Mouse (Mus musculus) midbrain, embryonic 16.5 days (tissue): ENCODE data around the gene Cep162. TPM values are rescaled to one million over a fixed set of nuclear protein-coding genes. Genes with fewer than 3 reads are reported as not detected.

Source experiments
- ATAC-seq: fragments of 200-750 bp; cut with Nextera tagmentation; 2 replicates; pipeline ENCODE4 v1.8.0; 2017; ENCODE audit warnings: moderate TSS enrichment
- H3K27ac ChIP-seq: fragments of 300-500 bp; sonication (generic); 2 replicates; pipeline ENCODE4 v1.5.1; 2014; ENCODE audit warnings: mild to moderate bottlenecking, low read length, mixed read lengths
- H3K27me3 ChIP-seq: fragments of 300-500 bp; sonication (generic); 2 replicates; pipeline ENCODE4 v1.6.1; 2014; ENCODE audit warnings: low read depth, low read length, mixed read lengths; ENCODE audit not compliant: control insufficient read depth, insufficient read depth
- H3K36me3 ChIP-seq: fragments of 300-500 bp; sonication (generic); 2 replicates; pipeline ENCODE4 v1.6.1; 2014; ENCODE audit warnings: mild to moderate bottlenecking, low read length, moderate library complexity, mixed read lengths; ENCODE audit not compliant: control insufficient read depth, insufficient read depth
- H3K4me1 ChIP-seq: fragments of 300-500 bp; sonication (generic); 2 replicates; pipeline ENCODE4 v1.6.1; 2014; ENCODE audit warnings: mild to moderate bottlenecking, low read length, mixed read lengths; ENCODE audit not compliant: control insufficient read depth, insufficient read depth
- H3K4me2 ChIP-seq: fragments of 300-500 bp; sonication (generic); 2 replicates; pipeline ENCODE4 v1.6.1; 2014; ENCODE audit warnings: mild to moderate bottlenecking, low read length, mixed read lengths
- H3K4me3 ChIP-seq: fragments of 300-500 bp; sonication (generic); 2 replicates; pipeline ENCODE4 v1.5.1; 2014; ENCODE audit warnings: low read depth, mild to moderate bottlenecking, low read length, moderate library complexity, mixed read lengths
- H3K9ac ChIP-seq: fragments of 300-500 bp; sonication (generic); 2 replicates; pipeline ENCODE4 v1.6.1; 2014; ENCODE audit warnings: low read depth, low read length, mixed read lengths
- H3K9me3 ChIP-seq: fragments of 300-500 bp; sonication (generic); replicated peaks from 2 replicates; pipeline ENCODE4 v1.6.1; 2014; ENCODE audit warnings: mild to moderate bottlenecking, low read length, mixed read lengths; ENCODE audit not compliant: control insufficient read depth, poor library complexity, severe bottlenecking
- WGBS: fragments of 180-500 bp; shearing (Covaris S2); extraction: QIAGEN DNeasy Blood & Tissue Kit; methylation state at CpG from one replicate; pipeline ENCODE4 v1.1.7; 2014; 5-methylcytosine and 5-hydroxymethylcytosine counted together
- polyA plus RNA-seq: library from polyadenylated mRNA; unstranded; fragments of >200 nt; fragmentation: Nextera tagmentation; extraction: Ambion mirVana; gene quantifications from 2 replicates; pipeline ENCODE4 v1.2.1, GENCODE M21; 2015

Gene Cep162
- polyA plus RNA-seq, result 6.4 and 7.4 TPM in 2 replicates

DNA sequence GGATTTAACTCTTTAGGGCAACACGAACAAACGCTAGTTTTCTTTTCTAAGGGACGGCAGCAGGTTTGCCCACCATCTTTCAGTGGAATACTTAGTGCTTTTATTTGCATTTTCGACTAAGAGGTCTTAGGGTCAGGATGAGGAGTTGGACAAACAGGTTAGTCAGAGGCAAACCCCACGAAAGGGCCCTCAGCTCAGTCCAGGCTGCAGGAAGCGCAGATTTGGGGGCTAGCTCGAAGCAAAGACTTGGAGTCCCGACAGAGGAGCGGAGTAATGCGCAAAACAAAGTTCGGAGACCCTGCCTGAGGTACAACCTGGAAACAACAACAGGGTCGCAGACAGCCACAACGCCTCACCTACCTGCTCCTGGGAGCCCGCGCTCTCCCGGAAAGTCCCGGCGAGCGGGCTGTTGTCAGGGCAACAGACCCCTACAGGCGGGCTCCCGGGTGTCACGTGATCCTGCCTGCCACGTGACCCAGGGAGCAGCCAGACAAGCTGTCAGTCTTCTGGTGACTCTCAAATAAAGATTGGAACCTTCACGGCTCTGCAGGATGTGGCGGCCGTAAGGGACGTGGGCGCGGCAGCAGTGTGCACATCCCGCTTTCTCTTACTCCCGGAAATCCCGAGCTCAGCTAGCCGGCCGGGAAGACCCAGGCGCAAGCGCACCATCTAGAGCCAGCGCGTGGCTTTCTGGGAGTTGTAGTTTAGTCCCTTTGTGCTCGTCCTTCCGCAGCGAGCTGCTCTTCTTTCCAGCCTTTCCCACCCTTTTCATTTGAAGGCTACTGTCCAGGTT, at the start of gene Cep162:
Gene Cep162 (minus strand): TSS at position 634 of the 793 bp plus-strand sequence.
- peaks cover 9% of the 10 kb centered on the region for H3K4me1 ChIP-seq
- H3K4me3 ChIP-seq, result peak within 1 kb of the TSS; percentile 73
- 1% methylated on average over 41 of the region's 41 CpGs for WGBS
- H3K4me2 ChIP-seq, result peak within 1 kb of the TSS; percentile 84
- H3K27ac ChIP-seq, result peak within 1 kb of the TSS; percentile 90
- H3K36me3 ChIP-seq, result no peaks in the 10 kb centered on the region
- ATAC-seq, result peak; percentile 99
- peaks cover 4% of the 10 kb centered on the region for H3K9me3 ChIP-seq
- H3K9ac ChIP-seq, result peak within 1 kb of the TSS; percentile 66
- H3K27me3 ChIP-seq, result no peaks in the 10 kb centered on the region

DNA sequence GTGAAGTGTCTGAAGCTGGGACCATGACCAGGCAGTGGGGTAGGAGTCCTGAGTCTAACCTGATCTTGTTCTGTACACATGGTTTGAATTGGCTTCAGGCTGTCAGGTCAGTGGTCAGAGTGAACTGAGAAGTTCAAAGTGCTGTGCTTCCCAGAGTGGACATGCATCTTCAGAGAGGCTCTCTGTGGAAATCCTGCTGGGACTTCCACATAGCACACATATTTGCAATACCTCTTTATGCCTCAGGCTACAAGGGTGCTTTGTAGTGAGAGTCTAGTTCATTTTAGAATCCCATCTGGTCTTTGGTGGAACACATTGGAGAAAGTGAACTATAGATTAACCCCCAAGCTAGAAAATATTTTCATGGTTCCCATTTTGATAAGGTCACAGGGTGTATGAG, 47.9 kb upstream of the Cep162 start:
- H3K27ac ChIP-seq, result no peak overlapping the region
- H3K36me3 ChIP-seq, result no peaks in the 10 kb centered on the region
- no peaks in the 10 kb centered on the region for H3K27me3 ChIP-seq
- no peak overlapping the region for H3K4me2 ChIP-seq
- no peak overlapping the region for H3K9ac ChIP-seq
- H3K4me1 ChIP-seq, result no peaks in the 10 kb centered on the region
- H3K4me3 ChIP-seq, result no peak overlapping the region
- ATAC-seq, result no peak
- no peaks in the 10 kb centered on the region for H3K9me3 ChIP-seq

DNA sequence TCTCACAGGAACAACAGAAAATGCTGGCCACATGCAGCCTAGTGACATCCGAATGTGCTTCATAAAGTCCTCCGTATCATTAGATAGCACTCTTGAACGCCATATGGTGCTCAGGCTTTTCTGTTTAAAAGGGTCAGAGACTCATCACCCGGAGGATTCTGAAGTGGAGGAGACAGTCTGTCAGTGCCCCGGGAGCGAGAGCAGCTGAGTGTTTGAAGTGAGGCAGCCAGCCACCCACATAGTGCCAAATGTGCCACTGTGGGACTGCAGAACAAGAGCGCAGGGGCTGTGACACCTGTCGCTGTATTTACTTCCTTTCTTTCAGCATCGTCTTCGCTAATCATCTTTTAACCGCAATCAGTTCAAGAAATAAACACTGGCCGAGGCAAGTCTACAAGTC, 43.6 kb upstream of the Cep162 start:
- Histone ChIP-seq H3K4me2 (no peak overlapping the region), H3K9me3 (no peaks in the 10 kb centered on the region), H3K27ac (no peak overlapping the region), H3K27me3 (no peaks in the 10 kb centered on the region), H3K4me3 (no peak overlapping the region), H3K9ac (no peak overlapping the region), H3K36me3 (no peaks in the 10 kb centered on the region), H3K4me1 (no peaks in the 10 kb centered on the region)
- 50% methylated on average over 12 of the region's 12 CpGs for WGBS
- ATAC-seq, result peak; percentile 36; the same call in 1 of the 2 replicates

- Histone ChIP-seq H3K36me3 (no peaks in the 10 kb centered on the region), H3K4me2 (no peak overlapping the region), H3K4me3 (no peak overlapping the region), H3K9ac (no peak overlapping the region), H3K27me3 (no peaks in the 10 kb centered on the region), H3K9me3 (no peaks in the 10 kb centered on the region), H3K4me1 (no peaks in the 10 kb centered on the region), H3K27ac (no peak overlapping the region)
- WGBS, result 79% methylated on average over 1 of the region's 1 CpGs
- ATAC-seq, result no peak
These were observed 42.2 kb upstream of the Cep162 start for GRCm38 (mm10) chr9:87297522-87297921.

DNA sequence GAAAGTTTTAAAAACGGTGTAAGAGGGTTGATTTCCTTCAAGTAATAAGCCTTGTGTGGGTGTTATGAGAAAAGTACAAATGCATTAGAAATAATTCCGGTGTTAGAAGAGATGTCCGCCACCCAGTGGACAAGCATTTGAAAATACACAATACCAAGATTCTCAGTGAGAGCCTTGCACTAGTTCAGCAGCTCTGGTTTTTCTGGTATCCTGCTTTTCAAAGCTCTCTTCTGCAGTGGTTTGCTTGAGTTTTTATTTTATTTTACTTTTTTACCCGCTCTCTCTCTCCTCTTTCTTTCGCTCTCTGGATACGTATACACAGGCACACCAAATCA, 327 bp upstream of the Cep162 start:
- peaks cover 9% of the 10 kb centered on the region for H3K4me1 ChIP-seq
- no peaks in the 10 kb centered on the region for H3K27me3 ChIP-seq
- peak overlapping the region; percentile 73 for H3K4me3 ChIP-seq
- H3K36me3 ChIP-seq, result no peaks in the 10 kb centered on the region
- peak overlapping the region; percentile 20 for H3K4me2 ChIP-seq
- peak overlapping the region; percentile 66 for H3K9ac ChIP-seq
- peaks cover 4% of the 10 kb centered on the region for H3K9me3 ChIP-seq
- peak; percentile 87 for ATAC-seq
- H3K27ac ChIP-seq, result peak overlapping the region; percentile 90
- 18% methylated on average over 6 of the region's 6 CpGs for whole genome bisulfite sequencing

GRCm38 (mm10) chr9:87248118-87248517, 7.2 kb downstream of the Cep162 start:
- Histone ChIP-seq H3K36me3 (peaks cover 9% of the 10 kb centered on the region), H3K27me3 (no peaks in the 10 kb centered on the region), H3K4me1 (no peaks in the 10 kb centered on the region), H3K9ac (no peak overlapping the region), H3K4me2 (no peak overlapping the region), H3K4me3 (no peak overlapping the region), H3K9me3 (no peaks in the 10 kb centered on the region), H3K27ac (no peak overlapping the region)
- WGBS, result 47% methylated on average over 3 of the region's 3 CpGs
- peak; percentile 67 for ATAC-seq

DNA sequence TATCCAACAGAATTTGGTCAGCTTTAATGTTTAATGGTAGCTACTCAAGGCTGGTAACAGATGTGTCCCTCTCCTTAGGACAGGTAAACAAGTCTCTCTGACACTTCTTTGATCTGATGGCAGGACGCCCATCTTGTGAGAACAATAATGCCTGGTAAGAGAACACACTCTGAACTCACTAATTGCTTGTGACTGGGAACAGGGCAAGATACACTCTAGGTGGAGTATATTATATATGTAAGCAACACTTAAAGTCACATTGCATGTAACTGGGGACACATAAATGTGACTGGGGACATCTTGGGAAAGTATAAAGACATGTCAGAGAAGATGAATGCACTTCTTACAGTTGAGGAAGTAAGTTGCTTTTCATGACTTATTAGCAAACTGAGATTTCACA, 7.7 kb downstream of the Cep162 start:
- 87% methylated on average over 1 of the region's 1 CpGs for WGBS
- ATAC-seq, result peak; percentile 51; the same call in 1 of the 2 replicates
- Histone ChIP-seq H3K9me3 (no peaks in the 10 kb centered on the region), H3K4me3 (no peak overlapping the region), H3K27me3 (no peaks in the 10 kb centered on the region), H3K27ac (no peak overlapping the region), H3K9ac (no peak overlapping the region), H3K4me1 (no peaks in the 10 kb centered on the region), H3K36me3 (peaks cover 9% of the 10 kb centered on the region), H3K4me2 (no peak overlapping the region)

DNA sequence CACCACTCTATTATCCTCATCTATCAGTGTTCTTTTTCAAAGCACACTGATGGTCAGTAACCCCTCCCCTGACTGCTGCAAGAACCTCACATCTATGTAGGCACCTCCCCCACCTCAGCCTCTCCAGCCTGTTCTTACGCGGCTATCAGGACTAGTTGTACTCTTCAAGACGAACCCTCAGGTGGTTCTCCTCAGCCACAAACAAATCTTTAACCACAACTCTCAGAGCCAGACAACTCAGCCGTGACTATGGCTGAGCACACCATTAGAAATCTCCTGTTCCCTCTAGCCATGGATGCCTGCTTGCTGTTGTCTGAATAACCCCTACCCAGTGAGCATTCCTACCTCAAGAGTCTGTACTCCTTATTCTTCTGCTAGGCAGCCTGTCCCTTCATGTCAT, 42.1 kb downstream of the Cep162 start:
- H3K36me3 ChIP-seq, result peaks cover 13% of the 10 kb centered on the region; the same call in 1 of the 2 replicates
- no peak overlapping the region for H3K4me2 ChIP-seq
- WGBS, result 87% methylated on average over 4 of the region's 4 CpGs
- no peak overlapping the region for H3K27ac ChIP-seq
- ATAC-seq, result no peak
- H3K27me3 ChIP-seq, result no peaks in the 10 kb centered on the region
- no peaks in the 10 kb centered on the region for H3K9me3 ChIP-seq
- H3K4me3 ChIP-seq, result no peak overlapping the region
- H3K9ac ChIP-seq, result no peak overlapping the region
- H3K4me1 ChIP-seq, result no peaks in the 10 kb centered on the region

DNA sequence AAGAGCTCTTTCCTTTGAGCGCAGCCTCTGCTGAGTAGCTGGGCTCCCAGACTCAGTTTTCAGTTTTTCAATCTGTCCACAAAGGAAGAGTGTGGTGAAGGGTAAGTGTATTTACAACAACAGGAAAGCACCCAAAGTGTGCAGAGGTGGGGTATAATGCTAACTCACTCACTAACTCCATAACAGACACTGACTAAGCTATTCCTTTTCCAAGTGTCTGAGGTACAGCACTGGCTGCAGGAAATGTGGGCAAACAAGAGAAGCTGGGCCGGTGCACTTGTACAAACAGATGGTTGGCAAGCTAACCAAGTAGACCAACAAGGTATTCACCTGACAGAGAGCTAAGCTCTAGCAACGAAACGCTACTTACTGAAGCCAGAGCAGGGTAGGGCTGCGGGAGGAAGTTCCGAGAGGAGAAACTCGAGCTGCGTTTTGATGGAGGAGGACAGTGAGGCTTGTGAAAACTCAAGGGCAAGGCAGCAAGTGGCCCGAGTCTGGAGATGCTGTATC, 44.5 kb downstream of the Cep162 start:
- WGBS, result 95% methylated on average over 9 of the region's 9 CpGs
- Histone ChIP-seq H3K4me1 (no peaks in the 10 kb centered on the region), H3K9me3 (no peaks in the 10 kb centered on the region), H3K27me3 (no peaks in the 10 kb centered on the region), H3K4me2 (no peak overlapping the region), H3K27ac (no peak overlapping the region), H3K9ac (no peak overlapping the region), H3K4me3 (no peak overlapping the region), H3K36me3 (peaks cover 16% of the 10 kb centered on the region)
- ATAC-seq, result no peak
